18 mouse cellular contexts compared by ENCODE assay signal in the genomic region with DNA sequence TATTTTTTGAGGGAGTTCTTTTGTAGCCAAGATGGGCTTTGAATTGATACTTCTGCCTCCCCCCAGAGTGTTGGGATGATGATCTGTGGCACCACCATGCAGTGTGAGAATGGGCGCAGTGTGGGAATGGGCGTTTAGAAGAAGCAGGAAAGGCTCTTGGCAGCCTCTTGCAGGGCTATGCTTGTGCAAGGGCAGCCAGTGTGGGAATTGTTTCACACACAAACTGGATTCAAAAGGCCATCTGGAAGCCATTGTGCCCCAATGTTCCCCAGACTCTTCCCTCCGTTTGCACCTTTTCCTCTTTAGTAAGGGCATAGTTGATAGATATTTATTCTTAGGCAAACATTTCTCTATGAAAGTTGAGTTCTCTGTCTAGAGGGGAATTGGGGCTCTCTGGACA. TPM values are rescaled to one million over a fixed set of nuclear protein-coding genes. Genes with fewer than 3 reads are reported as not detected.
DNase-seq lines count a peak whose midpoint lies in the region; ATAC-seq and TF ChIP-seq lines count a peak whose summit lies in the region.
"Had no signal": no experiment of that assay in that cellular context is flagged by ENCODE, and none has a peak within 500 bp of the region (broad histone marks: within the 10 kb centered on the region; RNA-seq: fewer than 3 reads in every experiment).

No protein-coding gene starts in this region.

- no peaks in the 10 kb centered on the region for H3K27me3 ChIP-seq in heart, embryonic 16.5 days (ENCODE audit: control insufficient read depth, insufficient read depth, low read length)
- H3K27me3 ChIP-seq in embryonic facial prominence, embryonic 15.5 days = no peaks in the 10 kb centered on the region
- H3K27me3 ChIP-seq in liver, embryonic 14.5 days (ENCODE audit: control insufficient read depth, insufficient read depth, low read length) = no peaks in the 10 kb centered on the region
- H3K27me3 ChIP-seq: heart, embryonic 12.5 days; midbrain, embryonic 13.5 days had no signal

- H3K36me3 ChIP-seq in heart, embryonic 16.5 days (ENCODE audit: control insufficient read depth, insufficient read depth) = no peaks in the 10 kb centered on the region
- no peaks in the 10 kb centered on the region for H3K36me3 ChIP-seq in embryonic facial prominence, embryonic 15.5 days
- peaks cover 3% of the 10 kb centered on the region; the same call in 1 of the 2 replicates for H3K36me3 ChIP-seq in liver, embryonic 14.5 days (replicated peaks; ENCODE audit: control insufficient read depth, insufficient read depth, low read depth)
- H3K36me3 ChIP-seq: heart, embryonic 12.5 days; midbrain, embryonic 13.5 days had no signal

- intact Hi-C loops in heart, postnatal 36 days (cut with DNase I) = loop anchor here (2.0 kb wide), 1 partner anchor 13 kb away; no protein-coding TSS in a partner anchor

- peak overlapping the region; percentile 31 for H3K27ac ChIP-seq in heart, embryonic 16.5 days (ENCODE audit: low read length)
- peak overlapping the region; percentile 67 for H3K27ac ChIP-seq in embryonic facial prominence, embryonic 15.5 days (replicated peaks)
- 0 out of 2 replicates have a peak overlapping the region, but pooled peaks have one; percentile 19 for H3K27ac ChIP-seq in liver, embryonic 14.5 days
- H3K27ac ChIP-seq: hindbrain, embryonic 14.5 days; macrophage; midbrain, embryonic 13.5 days had no signal

- no peak for TF ChIP-seq EP300 in liver, embryonic 14.5 days (IDR thresholded peaks at IDR 0.05; ENCODE audit: low read depth)

- no peak overlapping the region for H3K9ac ChIP-seq in heart, embryonic 16.5 days (ENCODE audit: low read length)
- no peak overlapping the region for H3K9ac ChIP-seq in embryonic facial prominence, embryonic 15.5 days
- H3K9ac ChIP-seq in liver, embryonic 14.5 days (replicated peaks) = no peak overlapping the region
- H3K9ac ChIP-seq: heart, embryonic 12.5 days; hindbrain, embryonic 14.5 days; midbrain, embryonic 13.5 days had no signal

- WGBS in heart, embryonic 16.5 days = 72% methylated on average over 3 of the region's 3 CpGs
- WGBS in embryonic facial prominence, embryonic 15.5 days = 49% methylated on average over 3 of the region's 3 CpGs
- WGBS in liver, embryonic 14.5 days (ENCODE audit: insufficient replicate concordance) = 78% methylated on average over 3 of the region's 3 CpGs

- no peak for DNase-seq in heart, postnatal 36 days
- DNase-seq in adipocyte (ENCODE audit: low spot score) = peak; percentile 78
- DNase-seq in liver, embryonic 14.5 days (ENCODE audit: low read depth in 3 of 3, low spot score in 3 of 3) = no peak
- DNase-seq in urinary bladder, adult 2 months (ENCODE audit: low spot score) = no peak
- DNase-seq in T-cell, adult 2 months (ENCODE audit: low spot score) = no peak
- DNase-seq: adrenal gland, postnatal 10 days; cerebellum, adult 9-10 months; gastrocnemius, postnatal 36 days; kidney, adult 18-20 months; kidney, postnatal 14 days; thymus, postnatal 36 days had no signal

- no peaks in the 10 kb centered on the region for H3K9me3 ChIP-seq in heart, embryonic 16.5 days (replicated peaks; ENCODE audit: control insufficient read depth, low read length)
- no peaks in the 10 kb centered on the region for H3K9me3 ChIP-seq in embryonic facial prominence, embryonic 15.5 days (replicated peaks)
- no peaks in the 10 kb centered on the region for H3K9me3 ChIP-seq in liver, embryonic 14.5 days (ENCODE audit: control insufficient read depth, low read length)
- H3K9me3 ChIP-seq: G1E; heart, embryonic 12.5 days; midbrain, embryonic 13.5 days had no signal

- H3K4me3 ChIP-seq in heart, embryonic 16.5 days (ENCODE audit: low read length) = no peak overlapping the region
- H3K4me3 ChIP-seq in embryonic facial prominence, embryonic 15.5 days (replicated peaks) = no peak overlapping the region
- H3K4me3 ChIP-seq in liver, embryonic 14.5 days (ENCODE audit: insufficient read depth in 1 of 2, low read depth in 2 of 2, low read length in 2 of 2) = no peak overlapping the region
- H3K4me3 ChIP-seq: heart, embryonic 12.5 days; midbrain, embryonic 13.5 days had no signal

- H3K4me2 ChIP-seq in heart, embryonic 16.5 days (ENCODE audit: low read depth, low read length) = no peak overlapping the region
- no peak overlapping the region for H3K4me2 ChIP-seq in embryonic facial prominence, embryonic 15.5 days (replicated peaks)
- no peak overlapping the region for H3K4me2 ChIP-seq in liver, embryonic 14.5 days (ENCODE audit: low read depth)
- H3K4me2 ChIP-seq: heart, embryonic 12.5 days; hindbrain, embryonic 14.5 days; midbrain, embryonic 13.5 days had no signal

- H3K4me1 ChIP-seq in heart, embryonic 16.5 days (ENCODE audit: control insufficient read depth, insufficient read depth, low read length) = peaks cover 49% of the 10 kb centered on the region
- H3K4me1 ChIP-seq in embryonic facial prominence, embryonic 15.5 days = peaks cover 55% of the 10 kb centered on the region
- H3K4me1 ChIP-seq in liver, embryonic 14.5 days (replicated peaks; ENCODE audit: control insufficient read depth in 2 of 2, insufficient read depth in 2 of 2, low read length in 1 of 2) = peaks cover 73 to 75% of the 10 kb centered on the region in 2 experiments

- TF ChIP-seq CTCF in liver, embryonic 14.5 days (IDR thresholded peaks at IDR 0.05; ENCODE audit: low read depth) = no peak

- ATAC-seq in heart, embryonic 16.5 days (replicated peaks; ENCODE audit: extremely low read depth, insufficient read depth, low FRiP score) = no peak
- ATAC-seq in embryonic facial prominence, embryonic 15.5 days (ENCODE audit: insufficient number of reproducible peaks, low FRiP score, low TSS enrichment, low read depth) = no peak
- no peak for ATAC-seq in liver, embryonic 14.5 days (ENCODE audit: insufficient read depth)
- ATAC-seq: midbrain, embryonic 13.5 days had no signal

RNA-seq across cellular contexts. Expression of a gene that starts 19.3 kb away (rescaled TPM):
- polyA plus RNA-seq in heart, embryonic 16.5 days (2015; fragmentation: Nextera tagmentation; extraction: Ambion mirVana) = 59.2 and 59.4 TPM in 2 replicates
- total RNA-seq in heart, postnatal 36 days (2021) = 10 to 100 TPM; 34.7 to 40.7 TPM
- 61.1 and 62.0 TPM in 2 replicates for polyA plus RNA-seq in embryonic facial prominence, embryonic 15.5 days (2015; fragmentation: Nextera tagmentation; extraction: Ambion mirVana)
- polyA plus RNA-seq in liver, embryonic 14.5 days (2012; rRNA removed) = 20.7 and 24.1 TPM in 2 replicates
- 28.1 and 33.5 TPM in 2 replicates for polyA plus RNA-seq in liver, embryonic 14.5 days (2014; fragmentation: Nextera tagmentation; extraction: Ambion mirVana)
- polyA plus RNA-seq in urinary bladder, adult 2 months (2012; rRNA removed) = 43.7 and 45.6 TPM in 2 replicates
